Mouse (Mus musculus) c-Kit-positive CD71-positive TER-119-negative erythroid progenitor cells, embryonic 14.5 days (primary cell): Measurements from ENCODE around the gene Utrn.
"Not testable (repeated sequence)": the region's sequence is repeated elsewhere in the genome, so short reads cannot be mapped to it uniquely, and the experiment has no call there.

ENCODE experiments used
- DNase-seq: peaks from one replicate; pipeline ENCODE4 v3.0.0-alpha.2; 2013; ENCODE audit warnings: low read depth

Utrn gene

GRCm38 (mm10) chr10:12690601-12691000, 178.6 kb downstream of the Utrn start:
- DNase-seq, result peak; percentile 16

GRCm38 (mm10) chr10:12685683-12686082, 183.5 kb downstream of the Utrn start:
- DNase-seq, result no peak

GRCm38 (mm10) chr10:12684018-12684417, 185.1 kb downstream of the Utrn start:
- DNase-seq, result no peak

GRCm38 (mm10) chr10:12673309-12673708, 195.9 kb downstream of the Utrn start:
- DNase-seq, result no peak

- no peak for DNase-seq
These were observed 197.6 kb downstream of the Utrn start for GRCm38 (mm10) chr10:12671608-12672007.

GRCm38 (mm10) chr10:12662035-12662434, 207.1 kb downstream of the Utrn start:
- no peak for DNase-seq

GRCm38 (mm10) chr10:12658023-12658744, 211.0 kb downstream of the Utrn start:
- DNase-seq, result no peak

GRCm38 (mm10) chr10:12652988-12653387, 216.2 kb downstream of the Utrn start:
- DNase-seq, result no peak

- DNase-seq, result no peak
These were observed 223.0 kb downstream of the Utrn start for GRCm38 (mm10) chr10:12646119-12646518.

- no peak for DNase-seq
These were observed 225.8 kb downstream of the Utrn start for GRCm38 (mm10) chr10:12643336-12643735.

GRCm38 (mm10) chr10:12639638-12640037, 229.5 kb downstream of the Utrn start:
- DNase-seq, result no peak

- DNase-seq, result no peak
These were observed 235.2 kb downstream of the Utrn start for GRCm38 (mm10) chr10:12633965-12634364.

GRCm38 (mm10) chr10:12630933-12631332, 238.2 kb downstream of the Utrn start:
- no peak for DNase-seq

- no peak for DNase-seq
These were observed 250.8 kb downstream of the Utrn start for GRCm38 (mm10) chr10:12618397-12618796.

- DNase-seq, result no peak
These were observed 253.4 kb downstream of the Utrn start for GRCm38 (mm10) chr10:12615723-12616122.

- no peak for DNase-seq
These were observed 254.5 kb downstream of the Utrn start for GRCm38 (mm10) chr10:12614465-12615199.

GRCm38 (mm10) chr10:12612235-12612863, 256.8 kb downstream of the Utrn start:
- peak; percentile 33 for DNase-seq

- no peak for DNase-seq
These were observed 259.3 kb downstream of the Utrn start for GRCm38 (mm10) chr10:12609896-12610295.

- DNase-seq, result no peak
These were observed 260.5 kb downstream of the Utrn start for GRCm38 (mm10) chr10:12608634-12609033.

GRCm38 (mm10) chr10:12607180-12607579, 262.0 kb downstream of the Utrn start:
- DNase-seq, result not testable (repeated sequence)

GRCm38 (mm10) chr10:12595379-12595778, 273.8 kb downstream of the Utrn start:
- no peak for DNase-seq

GRCm38 (mm10) chr10:12594958-12595357, 274.2 kb downstream of the Utrn start:
- DNase-seq, result no peak

GRCm38 (mm10) chr10:12593071-12593470, 276.1 kb downstream of the Utrn start:
- no peak for DNase-seq
